Mouse (Mus musculus) megakaryocyte, embryonic 14.5 days (primary cell): Measurements from ENCODE around the gene Gm20388.

Experiments
- FLI1 ChIP-seq: IDR thresholded peaks from 2 replicates; pipeline ENCODE4 v1.6.1; 2012; ENCODE audit warnings: low read length, inconsistent platforms, mixed read lengths
- GATA1 ChIP-seq: IDR thresholded peaks from 3 replicates; pipeline ENCODE4 v1.6.1; 2012; ENCODE audit warnings: mixed read lengths, low read length, inconsistent platforms, borderline replicate concordance

DNA sequence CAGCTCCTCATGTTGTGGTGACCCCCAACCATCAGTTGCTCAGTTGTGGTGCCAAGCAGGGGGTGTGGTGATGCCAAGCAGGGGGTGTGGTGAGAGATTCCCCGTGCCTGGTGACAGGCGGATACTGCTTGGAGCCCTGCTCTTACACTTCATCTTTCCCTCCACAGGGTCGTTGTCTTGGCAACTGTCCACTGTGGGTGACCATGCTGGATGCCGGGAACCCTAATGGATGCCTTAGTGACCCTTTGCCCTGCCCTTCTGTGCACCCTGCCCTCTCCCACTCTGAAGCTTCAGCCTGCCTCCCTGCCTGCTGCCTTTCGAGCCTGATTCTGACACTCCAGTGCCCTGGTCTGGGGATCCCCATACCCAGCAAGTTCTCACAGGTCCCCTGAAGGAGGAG is 427.0 kb downstream of the Gm20388 start:
- TF ChIP-seq GATA1, result no peak
- TF ChIP-seq FLI1, result no peak
